Mouse (Mus musculus): ENCODE data around the gene Rnh1.

Rnh1 gene

DNA sequence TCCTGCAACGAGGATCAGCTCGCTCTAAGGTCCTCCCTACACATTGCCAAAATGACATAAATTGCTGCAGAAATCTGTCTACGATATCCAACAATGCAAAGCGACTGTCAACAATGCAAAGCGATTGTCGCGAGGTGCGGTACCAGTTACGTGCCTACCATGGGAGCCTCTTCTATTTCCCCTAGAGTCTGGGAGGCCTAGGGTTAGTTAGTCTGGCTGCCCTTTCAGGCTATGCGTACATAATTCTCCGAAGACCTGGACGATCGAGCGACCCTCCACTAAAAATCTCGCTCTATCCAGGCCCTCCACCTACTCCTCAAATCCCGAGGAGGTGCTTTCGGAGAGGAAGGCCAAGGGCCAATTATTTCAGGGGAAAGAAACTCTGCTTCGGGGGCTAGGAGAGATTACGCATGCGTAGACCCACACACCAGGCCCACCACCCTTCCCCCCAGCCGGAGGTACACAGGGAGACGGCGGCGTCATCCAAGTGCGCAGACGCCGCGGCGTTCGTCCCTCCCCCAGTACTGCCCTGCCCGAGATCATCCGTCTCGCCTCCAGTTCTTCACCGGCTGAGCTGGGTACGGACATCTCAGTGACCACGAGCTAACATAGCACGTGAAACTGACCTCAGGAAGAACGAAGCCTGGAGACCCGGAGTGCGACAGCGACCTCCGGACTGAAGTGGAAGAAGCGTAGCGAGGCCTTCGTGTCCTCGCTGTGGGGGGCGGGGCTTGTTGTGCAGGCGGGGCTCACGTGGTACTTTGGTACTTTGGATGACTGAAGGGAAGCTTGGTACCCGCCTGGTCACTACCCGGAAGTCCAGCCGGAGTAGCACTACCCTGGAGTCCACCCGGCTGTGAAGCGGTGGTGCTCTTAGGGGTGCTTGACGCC, at the start of gene Rnh1:
Rnh1 (minus strand) TSS at position 742 of the 891 bp plus-strand sequence.
- DNase-seq (ENCODE audit: low spot score in 2 of 2) = peak; percentile 85 to 92

DNA sequence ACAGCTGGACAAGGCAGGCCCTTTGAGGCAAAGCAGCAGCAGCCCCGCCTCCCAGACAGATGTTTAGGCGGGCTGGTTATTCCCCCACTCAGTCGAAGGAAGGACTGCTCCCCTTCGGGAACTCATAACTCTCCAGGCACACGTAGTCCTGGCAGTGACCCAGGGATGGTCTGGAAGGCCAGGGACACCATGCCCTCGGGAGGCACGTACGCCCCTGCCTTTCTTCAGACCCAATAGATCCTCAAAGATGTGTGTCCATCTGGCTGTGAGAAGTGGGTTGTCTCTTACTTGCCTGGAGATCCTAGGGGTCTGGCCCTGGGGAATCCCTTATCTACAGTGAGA, 49.4 kb upstream of the Rnh1 start:
- no peak for DNase-seq (ENCODE audit: low spot score in 2 of 2)

DNA sequence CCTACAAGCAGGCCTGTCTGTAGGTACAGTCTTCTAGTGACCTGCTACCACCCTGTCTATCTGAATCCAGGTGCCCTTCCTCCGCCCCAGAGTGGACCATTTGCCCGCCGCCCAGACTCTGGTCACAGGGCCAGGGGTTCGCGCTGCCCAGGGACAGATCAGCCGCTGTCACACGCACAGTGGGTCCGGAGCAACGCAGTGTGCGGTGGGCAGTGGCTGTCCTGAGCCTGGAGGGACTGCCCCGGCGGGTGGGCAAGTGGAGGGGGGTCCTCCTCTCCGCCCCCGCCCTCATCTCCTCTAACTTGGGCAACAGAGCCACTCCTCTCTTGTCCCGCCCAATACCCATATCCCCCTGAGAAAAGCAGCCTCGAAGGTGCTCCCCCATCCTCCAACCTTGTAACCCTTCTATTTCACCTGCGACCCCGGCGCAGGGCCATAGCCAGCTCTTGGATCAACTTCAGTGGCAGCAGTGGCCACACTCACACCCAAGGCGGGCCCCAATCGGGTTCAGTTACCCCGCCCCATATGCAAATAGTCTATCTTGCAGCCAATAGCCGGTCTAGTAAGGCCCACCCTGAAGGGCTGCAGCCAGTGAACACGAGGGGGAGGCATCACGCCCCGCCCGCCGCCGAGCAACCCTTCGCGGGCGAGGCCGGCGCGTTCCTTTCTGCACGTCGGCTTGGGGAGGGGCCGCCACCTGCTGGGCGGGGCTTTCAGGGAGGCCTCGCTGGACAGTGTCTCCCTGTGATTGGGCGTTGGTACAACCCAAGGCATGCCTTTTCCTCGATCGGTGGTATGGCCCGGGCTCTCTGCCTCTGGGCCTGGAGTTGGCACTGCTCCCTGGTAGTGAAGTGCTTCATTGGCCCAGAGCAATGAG, 48.8 kb upstream of the Rnh1 start:
- DNase-seq (ENCODE audit: low spot score in 2 of 2) = peak; percentile 92 to 98

DNA sequence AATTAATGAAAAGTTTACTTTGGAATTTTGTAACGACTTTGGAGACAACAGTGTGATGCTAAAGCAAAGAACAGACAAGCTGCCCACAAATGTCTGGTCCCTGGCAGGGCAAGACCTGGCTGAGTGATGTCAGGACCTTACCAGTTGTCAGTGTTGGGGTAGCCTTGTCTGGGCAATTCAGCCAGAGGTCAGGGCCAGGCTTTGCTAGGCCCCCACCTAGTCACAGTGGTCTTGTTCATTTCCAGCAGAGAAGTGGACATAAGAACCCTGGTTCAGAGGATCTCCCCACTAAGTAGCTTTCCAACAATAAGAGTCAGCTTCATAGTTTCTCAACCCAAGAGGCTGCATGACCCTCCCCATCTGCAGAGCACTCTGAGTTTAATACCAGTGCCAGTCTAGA, 47.7 kb upstream of the Rnh1 start:
- DNase-seq (ENCODE audit: low spot score in 2 of 2) = no peak

DNA sequence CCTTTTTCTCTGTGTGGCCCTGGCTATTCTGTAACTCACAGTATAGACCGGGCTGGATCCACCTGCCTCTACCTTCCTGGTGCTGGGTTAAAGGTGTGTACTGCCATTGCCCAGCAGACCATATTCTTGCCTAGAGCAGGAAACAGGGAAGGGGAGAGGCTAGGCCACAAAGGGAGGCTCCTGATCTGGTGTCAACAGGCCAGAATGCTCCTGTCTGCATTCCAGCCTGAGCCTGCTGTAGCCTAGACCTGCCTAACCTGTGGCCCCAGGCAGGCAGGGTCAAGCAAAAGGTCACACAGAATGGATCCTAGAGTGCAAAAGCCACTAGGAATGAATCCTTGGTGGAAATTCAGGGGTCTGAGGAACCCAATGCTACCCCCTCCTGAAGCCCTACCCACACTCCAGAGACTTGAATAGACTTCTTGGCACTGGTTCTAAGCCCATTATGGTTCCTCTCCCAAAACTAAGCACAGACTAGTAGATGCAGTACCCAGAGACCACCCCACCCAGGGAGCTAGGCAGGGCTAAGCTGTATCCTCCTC, 47.0 kb upstream of the Rnh1 start:
- no peak for DNase-seq (ENCODE audit: low spot score in 2 of 2)

DNA sequence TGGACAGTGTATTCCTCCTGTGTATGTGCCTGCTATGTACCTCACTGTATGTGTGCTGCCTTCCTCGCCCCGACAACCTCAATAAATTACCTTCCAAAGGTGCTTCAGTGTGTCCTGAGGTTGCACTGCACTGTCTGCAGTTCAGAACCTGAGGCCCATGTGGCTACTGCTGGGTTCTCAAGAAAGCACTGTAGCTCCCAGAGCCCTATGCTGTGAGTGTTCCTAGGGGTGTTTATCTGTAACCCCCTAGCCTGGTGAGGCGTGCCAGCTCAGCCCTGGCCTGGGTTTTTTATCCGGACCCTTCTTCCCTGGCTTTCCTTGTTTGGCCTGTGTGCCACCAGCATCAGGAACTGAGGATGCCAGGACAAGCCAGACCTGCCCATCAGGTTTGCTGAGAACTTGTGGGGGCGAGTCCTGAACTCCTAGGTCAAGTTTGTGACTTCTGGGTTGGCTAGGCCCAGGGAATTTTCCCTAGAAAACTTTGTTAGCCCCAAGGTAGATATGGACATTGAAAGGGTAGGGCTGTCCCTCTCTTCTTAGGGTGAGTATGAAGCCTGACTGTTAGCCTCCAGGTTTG, 46.0 kb upstream of the Rnh1 start:
- no peak for DNase-seq (ENCODE audit: low spot score in 2 of 2)

DNA sequence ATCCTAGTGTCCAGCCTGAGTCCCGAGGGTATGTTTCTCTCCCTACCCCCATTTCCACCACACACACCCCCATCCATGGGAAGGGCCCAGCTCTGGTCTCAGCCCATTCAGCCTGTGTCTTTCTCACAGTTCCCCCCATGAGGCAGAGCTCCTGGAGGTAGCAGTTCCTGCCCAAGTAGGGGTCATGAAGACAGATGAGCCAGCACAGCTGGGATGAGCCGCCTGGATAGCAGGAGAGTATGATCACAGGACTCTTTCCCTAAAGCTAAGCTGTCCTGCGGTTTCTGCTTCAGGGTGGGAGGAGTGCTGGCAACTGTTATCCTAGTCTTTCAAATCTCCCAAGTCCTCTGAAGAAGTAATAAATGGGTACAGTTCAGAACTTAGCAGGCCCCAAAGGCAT, 45.5 kb upstream of the Rnh1 start:
- DNase-seq (ENCODE audit: low spot score in 2 of 2) = no peak

DNA sequence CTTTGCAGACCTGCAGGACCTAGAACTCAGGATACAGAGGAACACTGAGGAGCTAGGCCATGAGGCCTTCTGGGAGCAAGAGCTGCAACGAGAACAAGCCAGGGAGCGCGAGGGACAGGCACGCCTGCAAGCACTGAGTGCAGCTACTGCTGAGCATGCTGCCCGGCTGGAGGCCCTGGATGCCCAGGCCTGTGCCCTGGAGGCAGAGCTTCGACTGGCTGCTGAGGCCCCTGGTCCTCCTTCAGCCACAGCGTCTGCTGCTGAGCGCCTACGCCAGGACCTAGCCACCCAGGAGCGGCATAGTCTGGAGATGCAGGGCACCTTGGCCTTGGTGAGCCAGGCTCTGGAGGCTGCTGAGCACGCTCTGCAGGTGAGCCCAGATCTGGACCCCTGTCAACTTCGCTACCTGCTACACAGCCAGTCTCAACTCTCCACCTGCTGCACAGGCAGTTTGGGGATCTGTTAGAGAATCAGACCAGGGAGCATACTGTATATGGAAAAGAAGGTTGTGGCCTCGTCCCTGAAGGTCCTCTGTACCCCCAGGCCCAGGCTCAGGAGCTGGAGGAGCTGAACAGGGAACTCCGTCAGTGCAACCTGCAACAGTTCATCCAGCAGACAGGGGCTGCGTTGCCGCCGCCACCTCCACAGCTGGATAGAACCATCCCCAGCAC, 44.8 kb upstream of the Rnh1 start:
- DNase-seq (ENCODE audit: low spot score in 2 of 2) = peak in 1 of 2 experiments; percentile 19

DNA sequence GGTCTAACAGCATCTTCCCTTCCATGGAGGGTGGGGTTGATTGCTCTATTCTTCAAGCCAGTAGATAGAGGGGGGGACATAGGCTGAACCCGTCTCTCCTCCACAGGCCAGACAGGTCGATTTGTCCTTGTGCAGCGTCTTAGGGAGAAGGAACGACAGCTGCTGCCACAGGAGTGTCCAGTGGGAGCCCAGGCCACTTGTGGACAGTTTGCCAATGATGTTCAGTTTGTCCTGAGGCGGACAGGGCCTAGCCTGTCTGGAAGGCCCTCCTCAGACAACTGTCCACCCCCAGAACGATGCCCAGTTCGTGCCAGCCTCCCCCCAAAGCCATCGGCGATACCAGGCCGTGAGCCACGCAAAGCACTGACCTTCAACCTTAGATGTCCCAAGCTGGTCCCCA, 44.2 kb upstream of the Rnh1 start:
- DNase-seq (ENCODE audit: low spot score in 2 of 2) = peak in 1 of 2 experiments; percentile 19

DNA sequence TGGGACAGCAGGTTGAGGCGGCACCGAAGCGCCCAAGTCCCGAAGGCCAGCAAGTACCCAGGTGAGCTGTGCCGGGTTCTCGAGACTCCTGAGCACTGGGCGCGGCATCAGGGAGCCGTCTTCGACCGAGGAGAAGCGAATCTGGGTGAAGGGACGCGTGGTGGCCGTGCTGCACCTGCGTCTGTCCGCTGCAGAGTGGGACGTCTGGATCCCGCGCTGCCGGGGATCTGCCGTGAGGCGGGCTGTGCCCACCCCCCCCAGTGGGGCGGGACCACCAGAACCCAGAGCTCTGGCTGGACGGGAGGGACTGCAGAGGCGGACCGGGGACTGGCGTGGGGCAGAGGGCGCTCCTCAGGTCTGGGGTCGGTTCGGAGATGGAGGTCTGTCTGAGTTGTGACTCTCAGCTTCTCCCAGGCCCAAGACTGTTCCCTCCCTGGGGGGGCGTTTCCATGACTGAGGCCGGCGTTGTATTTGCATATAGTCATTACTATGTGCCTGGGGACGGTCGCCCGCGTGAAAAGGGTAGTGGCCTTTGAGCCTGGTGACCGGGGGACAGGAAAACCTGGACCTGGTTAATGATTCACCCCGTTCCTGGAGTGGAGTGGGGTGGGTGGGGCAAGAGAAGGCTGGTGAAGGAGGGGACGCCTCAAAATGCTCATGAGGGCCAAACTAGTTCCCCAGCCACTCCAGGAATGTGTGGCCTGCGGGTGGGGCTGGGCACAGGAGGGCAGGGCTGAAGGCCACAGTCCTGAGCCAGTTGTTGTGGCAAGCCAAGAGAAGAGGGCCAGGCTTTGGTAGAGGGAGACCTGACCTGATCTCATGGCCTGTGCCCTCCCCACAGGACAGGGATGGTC, 43.5 kb upstream of the Rnh1 start:
- peak; percentile 69 to 71 for DNase-seq (ENCODE audit: low spot score in 2 of 2)

DNA sequence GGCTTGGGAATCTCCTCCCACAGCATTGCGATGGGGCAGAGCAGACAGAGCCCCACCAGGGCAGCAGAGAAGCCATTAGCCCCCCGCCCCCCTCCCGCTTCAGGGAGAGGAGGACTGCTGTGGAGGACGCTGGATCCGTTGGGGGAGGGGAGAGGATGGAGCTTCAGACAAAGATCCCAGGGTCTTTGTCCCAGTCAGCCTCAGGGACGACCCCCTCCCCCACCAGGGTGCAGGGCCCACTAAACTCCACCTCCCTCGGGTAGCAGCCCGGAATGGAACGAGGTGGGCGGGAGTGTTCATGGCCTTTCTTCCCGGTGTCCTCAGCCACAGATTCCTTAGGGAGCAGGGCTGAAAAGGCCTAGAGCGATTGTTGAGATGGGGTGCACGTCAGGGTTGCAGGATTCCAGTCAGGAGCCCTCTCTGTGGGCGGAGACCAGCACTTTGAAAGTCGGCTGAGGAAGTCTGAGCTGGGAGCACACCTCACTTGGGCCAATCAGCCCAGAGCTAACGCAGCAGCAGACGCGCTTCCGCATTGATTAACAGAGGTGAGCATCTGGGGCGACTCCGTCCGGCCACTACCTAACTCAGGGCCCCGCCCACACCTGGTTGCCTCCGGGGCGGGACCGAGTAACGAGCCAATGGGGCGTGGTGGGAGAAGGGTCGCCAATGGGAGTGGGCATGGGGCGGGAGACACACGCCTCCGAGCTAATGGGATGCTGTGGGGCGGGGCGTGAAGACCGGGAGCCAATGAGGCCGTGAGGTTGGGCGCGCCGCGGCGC, 42.6 kb upstream of the Rnh1 start, which contains the start of gene Rassf7:
Rassf7 (plus strand) TSS at position 760 of the 779 bp plus-strand sequence.
- peak; percentile 93 to 97 for DNase-seq (ENCODE audit: low spot score in 2 of 2)

DNA sequence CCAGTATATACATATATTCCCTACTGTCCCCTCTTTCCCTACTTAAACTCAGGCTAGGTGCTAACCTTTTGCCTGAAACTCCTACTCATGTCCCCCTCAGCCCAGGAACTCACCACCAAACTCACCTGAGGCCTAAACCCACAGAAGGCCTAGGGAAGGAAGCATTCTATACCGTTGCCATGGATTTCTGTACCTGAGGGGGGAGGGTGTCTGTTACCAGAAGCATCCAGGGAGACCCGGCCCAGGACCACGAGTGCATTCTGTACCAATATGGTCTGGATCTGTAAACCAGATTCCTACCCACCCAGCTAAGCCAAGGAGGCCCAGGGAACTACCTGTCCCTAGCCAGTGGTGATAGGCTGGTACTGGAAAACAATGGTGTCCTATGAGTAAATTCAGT, 41.7 kb upstream of the Rnh1 start:
- DNase-seq (ENCODE audit: low spot score in 2 of 2) = no peak

DNA sequence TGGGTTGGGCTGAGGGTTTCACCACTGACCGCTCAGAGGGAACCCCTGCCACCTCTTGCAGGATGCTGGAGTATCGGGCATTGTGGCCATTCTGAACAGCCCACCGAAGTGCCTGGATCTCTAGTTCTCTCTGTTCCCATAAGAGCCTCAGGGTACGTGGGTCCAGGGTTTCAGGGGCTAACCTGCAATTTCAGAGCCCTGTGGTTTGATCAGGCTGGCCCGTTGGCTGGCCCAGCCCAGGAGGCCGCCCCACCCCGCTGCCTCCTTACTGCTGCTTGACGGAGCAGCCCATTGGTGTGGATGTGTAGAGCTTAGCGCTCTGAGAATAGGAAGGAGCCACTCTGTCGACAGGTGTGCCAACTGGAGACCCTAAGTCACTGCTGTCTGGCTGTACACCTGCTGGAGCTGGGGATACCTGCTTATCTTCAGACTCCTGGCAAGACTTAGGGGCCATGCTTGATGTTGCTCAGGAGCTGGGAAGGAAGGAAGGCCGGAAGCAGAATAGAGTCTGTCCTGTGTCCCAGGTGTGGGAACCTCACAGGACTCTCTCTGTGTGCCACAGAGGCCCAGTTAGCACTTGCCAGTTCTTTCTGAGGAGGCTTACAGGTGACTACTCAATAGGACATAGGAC, 41.1 kb upstream of the Rnh1 start, which contains the start of gene Lmntd2:
Lmntd2 (minus strand) TSS at position 476 of the 631 bp plus-strand sequence.
- DNase-seq (ENCODE audit: low spot score in 2 of 2) = peak; percentile 18 to 22

DNA sequence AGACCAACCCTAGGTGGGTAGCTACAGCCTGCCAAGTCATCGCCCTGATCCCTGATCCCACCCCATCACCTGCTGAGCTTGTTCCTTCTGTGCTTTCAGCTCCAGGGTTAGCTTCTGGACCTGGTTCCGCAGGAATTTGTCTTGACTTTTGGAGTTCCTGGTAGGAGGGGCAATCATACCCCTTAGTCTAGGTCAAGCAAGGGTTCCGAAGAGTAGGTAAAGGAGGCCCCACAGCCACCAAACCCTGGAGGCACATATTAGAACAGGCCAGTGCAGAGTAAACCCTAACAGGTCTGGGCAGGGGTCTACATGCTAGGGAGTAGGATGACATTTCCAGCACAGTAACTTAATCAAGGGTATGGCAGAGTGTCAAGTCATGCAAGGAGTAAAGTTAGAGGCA, 40.5 kb upstream of the Rnh1 start:
- DNase-seq (ENCODE audit: low spot score in 2 of 2) = peak in 1 of 2 experiments; percentile 20

DNA sequence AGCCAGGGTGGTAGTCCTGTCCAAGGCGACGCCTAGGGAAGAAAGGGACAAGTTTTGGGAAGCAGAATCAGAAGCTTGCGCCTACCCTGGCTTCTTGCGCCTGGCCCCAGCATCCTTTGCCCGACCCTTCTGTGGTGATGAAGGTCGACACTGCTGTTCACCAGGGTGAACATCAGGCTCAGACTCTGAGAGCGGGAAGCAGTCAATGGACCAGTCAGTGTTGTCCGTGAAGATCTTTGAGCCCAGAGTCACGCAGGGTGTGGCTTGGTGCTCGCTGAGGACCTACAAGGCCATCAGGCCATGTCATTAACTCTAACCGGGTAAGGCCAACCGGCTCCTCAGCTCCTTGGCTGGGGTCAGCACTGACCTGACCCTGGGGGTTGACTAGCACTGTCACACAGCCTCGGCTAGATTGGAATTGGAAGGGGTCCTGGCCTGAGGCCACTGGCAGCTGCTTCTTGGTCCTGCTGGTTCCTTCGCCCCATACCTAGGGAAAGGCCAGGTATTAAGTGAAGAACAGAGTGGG, 38.0 kb upstream of the Rnh1 start:
- DNase-seq (ENCODE audit: low spot score in 2 of 2) = peak; percentile 19 to 38

DNA sequence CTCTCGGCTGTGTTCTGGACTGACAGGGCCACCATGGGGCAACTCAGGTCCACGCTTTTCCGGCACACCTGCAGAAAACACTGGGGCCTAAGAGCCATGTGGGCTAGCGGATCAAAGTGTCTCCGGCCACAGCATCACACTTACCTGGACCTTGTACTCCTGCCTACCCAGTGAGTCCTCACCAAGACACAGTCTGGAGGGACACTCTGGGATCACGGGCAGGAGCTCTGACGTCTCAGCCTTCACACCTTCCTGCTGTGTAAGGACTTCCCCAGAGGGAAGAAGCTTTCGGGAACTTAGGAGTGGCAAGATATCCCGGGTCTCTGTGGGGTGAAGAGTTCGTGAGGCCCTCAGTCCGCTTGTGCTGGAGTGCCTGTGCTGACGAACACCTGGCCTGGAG, 37.5 kb upstream of the Rnh1 start:
- peak; percentile 17 to 34 for DNase-seq (ENCODE audit: low spot score in 2 of 2)

DNA sequence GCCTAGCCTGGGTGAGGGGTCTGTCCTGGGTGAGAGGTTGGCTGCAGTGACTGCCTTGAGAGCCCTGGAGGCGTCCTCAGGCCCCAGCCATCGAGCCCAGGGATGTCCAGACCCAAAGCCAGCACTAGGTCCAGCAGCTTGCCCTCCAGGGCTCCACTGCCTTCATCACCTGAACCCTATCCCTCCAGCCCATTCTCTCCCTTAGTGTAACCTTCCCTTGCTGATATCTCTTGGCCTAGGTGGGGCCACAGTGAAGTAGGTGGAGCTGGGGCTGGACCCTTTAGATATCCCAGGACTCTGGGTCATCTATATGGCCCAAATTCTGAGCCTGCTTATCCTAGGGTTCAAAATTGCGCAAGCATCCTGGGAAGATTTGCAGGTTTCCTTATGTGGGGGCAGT, 36.9 kb upstream of the Rnh1 start:
- DNase-seq (ENCODE audit: low spot score in 2 of 2) = peak; percentile 50 to 62

DNA sequence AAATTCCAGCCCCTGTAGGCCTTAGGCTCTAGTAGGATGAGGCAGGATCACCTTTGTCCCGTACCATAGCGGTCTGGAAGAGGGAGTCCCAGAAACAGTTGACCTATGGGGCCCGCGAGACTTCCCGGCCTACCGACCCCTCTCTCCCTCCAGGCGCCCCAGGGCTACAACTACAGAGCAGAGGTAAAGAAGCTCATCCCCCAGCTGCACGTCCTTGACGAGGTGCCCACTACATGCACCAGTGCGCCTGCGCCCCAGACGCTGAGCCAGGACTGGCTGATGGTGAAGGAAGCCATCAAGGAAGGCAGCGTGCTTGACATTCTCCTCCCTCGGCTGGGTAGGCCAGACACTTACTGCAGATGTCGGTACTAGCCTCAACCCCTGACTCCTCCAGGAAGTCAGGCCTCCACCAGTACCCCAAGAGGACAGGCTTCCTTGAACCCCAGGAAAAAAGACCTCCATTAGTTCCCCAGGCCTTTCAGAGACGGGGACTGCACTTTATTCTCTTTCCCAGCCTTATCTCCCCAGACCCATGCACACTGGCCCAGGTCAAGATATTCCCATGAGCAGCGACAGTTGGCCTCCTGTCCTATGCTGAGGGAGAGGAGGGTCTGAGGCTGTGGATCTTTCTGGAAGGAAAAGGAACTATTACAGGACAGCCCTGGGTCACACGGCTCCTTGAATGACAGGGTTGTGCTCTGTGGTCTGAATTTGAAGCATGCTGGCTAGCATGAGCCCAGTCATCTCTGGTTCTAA, 33.7 kb upstream of the Rnh1 start:
- DNase-seq (ENCODE audit: low spot score in 2 of 2) = peak; percentile 28 to 34
